Mouse (Mus musculus): ENCODE data around the gene Mb. TPM values are rescaled to one million over a fixed set of nuclear protein-coding genes. Genes with fewer than 3 reads are reported as not detected.

Gene Mb
- polyA plus RNA-seq, 1 experiment, result 12.5 TPM

DNA sequence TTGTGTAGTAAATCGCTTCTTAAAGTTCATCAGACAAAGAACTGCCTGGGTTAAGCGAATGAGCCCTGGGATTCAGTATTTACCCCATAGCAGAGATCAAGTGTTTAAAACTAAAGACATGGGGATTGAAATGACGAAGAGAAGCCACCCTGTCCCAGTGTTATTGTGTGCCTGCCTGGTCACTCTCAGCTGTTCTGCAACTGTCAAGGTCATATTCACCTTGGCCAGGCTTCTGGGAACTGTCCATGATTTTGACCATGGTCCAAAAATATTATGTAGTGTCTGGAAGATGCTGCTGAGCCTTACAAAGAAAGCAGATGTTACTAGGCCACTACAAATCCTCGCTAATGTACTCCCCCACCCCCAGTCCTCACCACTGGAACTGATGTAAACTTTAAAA lies 70.7 kb downstream of the Mb start:
- no peak for DNase-seq (ENCODE audit: low read depth)

DNA sequence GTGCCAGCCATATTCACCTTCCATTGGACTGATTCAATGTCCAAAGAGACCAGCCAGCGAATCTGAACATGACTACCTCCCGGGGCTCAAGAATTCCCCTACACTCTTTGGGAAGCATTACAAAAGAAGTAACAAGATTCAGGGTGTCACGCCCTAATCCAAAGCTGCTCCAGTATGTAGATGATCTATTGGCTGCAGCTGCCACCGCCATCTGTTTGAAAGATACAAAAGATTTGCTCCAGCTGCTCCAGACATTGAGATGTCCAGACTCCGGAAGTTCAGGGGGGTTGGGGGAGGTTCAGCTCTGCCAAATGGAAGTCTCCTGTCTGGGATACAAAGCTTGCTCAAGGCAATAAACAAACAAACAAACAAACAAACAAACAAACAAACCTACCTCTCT lies 73.9 kb downstream of the Mb start:
- no peak for DNase-seq (ENCODE audit: low read depth)

DNA sequence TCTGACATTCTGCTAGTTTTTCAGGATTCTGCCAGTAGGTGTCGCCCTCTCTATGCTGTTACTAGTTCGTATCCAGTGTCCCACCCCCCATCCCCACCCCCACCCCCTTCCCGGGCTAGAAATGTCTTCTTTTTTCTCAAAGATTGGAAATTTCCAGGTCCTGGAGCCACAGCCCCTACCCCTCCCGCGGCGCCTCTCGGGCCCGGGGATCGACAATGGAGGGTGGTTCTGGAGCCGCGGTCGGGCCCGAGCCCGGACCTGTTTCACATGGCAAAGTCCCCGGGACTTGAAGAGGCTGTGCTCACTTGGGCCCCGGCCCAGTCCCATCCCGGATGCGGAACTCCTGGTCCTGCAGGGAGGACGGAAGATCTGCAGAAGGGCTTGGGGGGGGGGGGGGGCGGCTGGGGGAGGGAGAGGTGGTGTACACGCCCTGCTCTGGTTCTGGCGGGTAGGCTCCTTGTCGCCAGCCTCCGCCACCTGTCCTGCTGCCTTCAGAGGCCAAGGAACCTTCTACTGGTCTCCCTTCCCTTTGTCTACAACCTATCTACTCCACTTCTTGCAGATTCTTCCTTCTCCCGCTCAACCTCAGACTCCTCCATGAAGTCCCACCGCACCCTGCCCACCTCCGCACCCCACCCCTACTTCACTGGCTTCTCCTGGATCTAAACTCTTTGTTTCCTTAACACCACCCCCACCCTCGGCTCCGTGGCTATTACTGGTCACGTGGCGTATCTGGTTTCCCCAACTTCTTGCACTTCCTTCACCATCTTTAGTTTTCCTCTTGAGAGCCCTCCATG lies 76.4 kb downstream of the Mb start:
- DNase-seq (ENCODE audit: low read depth), result no peak

DNA sequence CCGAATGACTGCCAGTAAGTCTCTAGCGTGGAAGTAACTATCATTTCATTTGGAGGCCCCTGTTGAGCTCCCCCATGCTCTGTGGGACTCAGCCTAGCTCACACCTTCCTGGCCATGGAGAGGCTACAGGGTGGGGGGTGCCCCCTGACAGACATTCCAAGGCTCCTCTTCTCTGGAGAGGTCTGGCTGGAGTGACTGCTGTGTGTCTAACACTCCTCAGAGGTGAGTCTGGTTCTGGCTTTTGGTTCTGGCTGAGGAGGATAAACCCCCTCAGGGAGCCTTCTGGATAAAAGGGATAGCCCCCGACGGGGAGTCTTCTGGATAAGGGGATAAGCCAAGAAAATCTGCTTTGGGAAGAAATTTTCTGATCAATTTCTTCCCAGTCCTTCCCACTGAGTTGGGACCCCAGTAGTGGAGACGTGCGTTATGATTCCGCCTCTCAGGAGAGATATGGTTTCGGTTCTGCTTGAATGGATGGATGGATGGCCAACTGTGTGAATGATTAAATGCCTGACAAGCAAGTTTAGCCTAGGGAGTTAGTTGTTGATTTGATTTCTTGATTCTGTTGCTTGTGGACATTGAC lies 77.1 kb downstream of the Mb start:
- no peak for DNase-seq (ENCODE audit: low read depth)

DNA sequence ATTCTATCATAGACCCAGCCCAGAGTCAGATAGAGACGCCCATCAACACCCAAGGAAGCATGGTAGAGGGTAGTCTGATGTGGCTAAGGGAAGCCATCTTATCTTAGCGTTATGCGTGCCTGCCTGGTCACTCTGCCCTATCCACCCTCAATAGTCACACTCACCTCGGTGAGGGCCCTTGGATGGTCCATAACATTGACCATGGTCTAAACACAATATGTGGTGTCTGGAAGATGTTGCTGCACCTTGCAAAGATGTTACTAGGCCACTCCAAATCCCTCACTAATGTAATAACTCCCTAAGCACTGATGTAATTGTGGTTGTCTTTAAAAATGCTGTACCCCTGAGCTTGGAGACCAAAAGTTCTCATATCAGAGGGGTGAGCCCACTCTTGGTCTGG lies 77.8 kb downstream of the Mb start:
- no peak for DNase-seq (ENCODE audit: low read depth)

Other genes with a start within 250 kb of the Mb start
- 4.7 and 4.8 TPM in 2 replicates for gene Zfp251, start 179.2 kb downstream of the Mb start, polyA plus RNA-seq (2012; rRNA removed)
- 6.6 and 6.8 TPM in 2 replicates for gene Zfp7, start 171.4 kb downstream of the Mb start, polyA plus RNA-seq (2012; rRNA removed)
- 0.15 TPM in 1 of 2 replicates, not detected in the other for gene Gm49527, start 171.3 kb downstream of the Mb start, polyA plus RNA-seq (2012; rRNA removed)
- 3.0 and 3.1 TPM in 2 replicates for gene Zfp647, start 125.2 kb downstream of the Mb start, polyA plus RNA-seq (2012; rRNA removed)
- 15.8 TPM in 2 replicates for gene 1110038F14Rik, start 102.2 kb downstream of the Mb start, polyA plus RNA-seq (2012; rRNA removed)
- 124 and 179 TPM in 2 replicates for gene Apol6, start 5.9 kb downstream of the Mb start, polyA plus RNA-seq (2012; rRNA removed)